Mouse (Mus musculus): ENCODE measurements at regions not wholly inside any gene's neighbourhood (a gene's known extent, or its start where the extent isn't known, plus 50 kb on each side); places are given as distances from the start of the nearest gene placed in this dataset.

DNA sequence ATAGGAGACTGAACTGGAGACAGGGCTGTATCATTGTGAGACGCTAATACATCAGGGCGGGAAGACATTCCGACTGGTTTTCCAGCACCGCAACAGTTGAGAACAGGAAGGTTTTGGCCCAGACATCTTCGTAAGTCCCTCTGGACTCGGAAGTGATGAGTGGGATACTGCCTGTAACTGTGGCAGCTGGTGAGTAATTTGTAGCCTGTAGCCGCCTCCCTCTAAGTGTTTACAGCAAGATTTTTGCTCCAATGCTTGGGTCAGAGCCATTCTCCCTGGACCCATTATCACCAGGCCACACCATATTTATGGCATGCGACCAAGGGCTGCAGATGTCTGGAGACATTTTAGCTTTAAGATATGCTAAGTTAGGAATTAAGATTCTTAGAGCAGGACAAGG, 351.5 kb downstream of the Etnk1 start:
- no peak for DNase-seq (ENCODE audit: low spot score in 2 of 2)
- intact Hi-C loops (cut with DNase I), result no loop called here

DNA sequence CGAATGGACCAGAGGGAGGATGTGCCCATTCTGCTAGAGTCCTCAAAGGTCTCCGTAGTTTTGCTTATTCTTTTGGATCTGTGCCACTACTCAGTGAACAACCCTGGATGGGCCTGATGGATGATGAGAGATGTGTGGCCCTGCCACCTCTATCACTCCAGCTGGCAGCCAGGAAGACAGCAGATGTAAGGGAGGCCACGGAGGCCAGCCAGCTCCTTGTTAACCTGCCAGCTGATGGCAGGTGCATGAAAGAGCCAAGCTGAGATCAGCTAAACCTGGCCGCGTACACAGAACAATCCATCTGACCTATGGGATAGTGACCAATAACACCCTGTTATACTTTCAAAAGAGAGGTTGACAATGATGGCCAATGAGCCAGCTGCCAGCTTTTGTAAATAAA, 352.6 kb downstream of the Etnk1 start:
- DNase-seq (ENCODE audit: low spot score in 2 of 2), result no peak
- intact Hi-C loops (cut with DNase I), result no loop called here

DNA sequence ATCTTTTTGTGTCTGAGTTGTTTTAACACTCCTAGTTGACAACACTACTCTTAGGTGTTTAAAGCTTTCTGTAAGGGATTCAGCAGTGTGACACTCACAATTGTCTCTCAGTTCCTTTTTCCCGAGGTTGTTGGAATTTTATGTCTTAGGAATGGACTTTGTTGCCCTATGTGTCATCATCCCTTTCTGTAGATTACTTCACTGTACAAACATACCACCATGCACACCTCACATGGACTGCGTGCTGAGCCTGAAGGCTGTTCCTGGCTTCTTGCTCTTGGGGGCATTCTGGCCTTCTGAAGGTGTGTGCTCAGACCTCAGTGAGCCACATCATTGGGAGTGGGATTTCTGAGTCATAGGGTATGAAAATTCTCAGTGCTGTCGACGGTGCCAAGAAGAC, 358.1 kb downstream of the Etnk1 start:
- intact Hi-C loops (cut with DNase I), result no loop called here

DNA sequence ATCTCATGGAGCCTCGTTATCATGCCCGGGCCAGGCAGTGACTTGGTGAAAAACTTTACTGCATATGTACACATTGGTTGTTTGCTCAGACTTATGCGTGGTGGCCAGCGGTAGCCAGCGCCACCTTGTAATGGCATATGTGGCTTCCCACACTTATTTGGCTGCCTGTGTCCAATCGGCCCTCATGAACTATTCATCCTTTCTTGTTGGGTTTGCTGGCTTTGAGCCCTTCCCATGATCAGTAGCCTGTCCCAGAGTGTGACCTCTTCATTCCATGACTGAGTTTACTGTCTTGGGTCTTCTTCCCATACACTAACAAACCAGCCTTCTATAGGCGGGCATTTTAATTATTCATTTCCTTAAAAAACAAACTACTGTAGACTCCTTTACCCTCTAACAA, 361.9 kb downstream of the Etnk1 start:
- no peak for DNase-seq (ENCODE audit: low spot score in 2 of 2)

More for the DNA sequence above, 358.1 kb downstream of the Etnk1 start:
- DNase-seq (ENCODE audit: low spot score in 2 of 2), result no peak

DNA sequence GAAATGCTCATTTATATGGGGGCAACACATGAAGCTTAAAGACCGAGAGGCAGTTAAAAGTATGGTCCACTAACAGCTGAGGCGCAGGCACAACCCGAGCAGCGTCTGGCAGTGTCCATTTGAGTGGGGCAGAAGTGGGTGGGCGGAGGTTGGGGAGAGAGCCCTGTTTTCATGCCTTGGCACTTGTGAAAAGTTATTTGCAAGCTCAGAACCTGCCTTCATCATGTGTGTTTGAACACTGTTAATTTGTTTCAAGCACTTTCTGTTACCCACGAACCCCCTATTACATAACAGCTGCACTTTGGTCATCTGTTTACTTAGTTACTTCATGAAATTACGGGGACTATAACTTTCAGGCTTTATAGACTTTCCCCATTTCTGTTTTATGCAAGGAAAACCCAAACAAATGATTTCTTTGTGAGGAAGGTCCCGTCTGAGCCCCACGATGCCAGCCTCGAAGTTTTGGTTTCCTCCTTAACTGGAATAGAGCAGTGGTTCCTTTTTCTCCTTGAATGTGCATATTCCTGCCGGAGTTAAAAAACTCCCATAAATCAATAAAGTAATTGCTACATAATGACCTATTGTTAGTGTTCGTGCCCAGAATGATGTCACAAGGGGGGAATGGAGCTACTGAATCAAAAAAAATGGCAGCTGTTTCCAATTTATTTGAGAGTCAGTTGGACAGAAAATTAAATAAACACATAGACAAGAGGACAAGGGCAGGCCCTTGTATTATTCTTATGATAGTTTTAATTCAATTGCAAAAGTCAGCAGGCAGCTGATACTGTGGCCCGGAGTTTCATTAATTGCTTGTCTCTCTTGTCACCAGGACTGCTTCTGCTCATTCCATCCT, 363.6 kb downstream of the Etnk1 start:
- intact Hi-C loops (cut with DNase I), result no loop called here
- DNase-seq (ENCODE audit: low spot score in 2 of 2), result no peak

More for the DNA sequence above, 361.9 kb downstream of the Etnk1 start:
- intact Hi-C loops (cut with DNase I), result no loop called here

DNA sequence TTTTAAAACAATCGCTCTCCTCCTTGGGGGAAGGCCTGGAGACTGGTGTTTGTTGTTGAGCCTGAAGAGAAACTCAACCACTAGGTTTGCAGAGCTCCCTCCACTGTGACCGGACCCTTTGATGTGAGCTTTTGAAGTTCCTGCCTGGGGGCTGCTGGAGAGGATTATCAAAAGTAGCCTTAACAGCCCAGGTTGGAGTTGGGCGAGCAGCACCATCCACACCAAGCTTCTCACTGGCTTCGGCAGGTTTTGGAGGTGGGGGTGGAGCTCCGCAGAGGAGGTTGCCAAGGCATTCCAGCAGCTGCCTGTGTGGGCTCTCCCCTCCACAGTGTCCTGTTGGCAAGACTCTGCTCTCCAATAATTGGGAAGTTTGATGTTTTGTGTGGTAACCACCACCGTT, 364.5 kb downstream of the Etnk1 start:
- intact Hi-C loops (cut with DNase I), result no loop called here
- peak in 1 of 2 experiments; percentile 37 for DNase-seq (ENCODE audit: low spot score in 2 of 2)

DNA sequence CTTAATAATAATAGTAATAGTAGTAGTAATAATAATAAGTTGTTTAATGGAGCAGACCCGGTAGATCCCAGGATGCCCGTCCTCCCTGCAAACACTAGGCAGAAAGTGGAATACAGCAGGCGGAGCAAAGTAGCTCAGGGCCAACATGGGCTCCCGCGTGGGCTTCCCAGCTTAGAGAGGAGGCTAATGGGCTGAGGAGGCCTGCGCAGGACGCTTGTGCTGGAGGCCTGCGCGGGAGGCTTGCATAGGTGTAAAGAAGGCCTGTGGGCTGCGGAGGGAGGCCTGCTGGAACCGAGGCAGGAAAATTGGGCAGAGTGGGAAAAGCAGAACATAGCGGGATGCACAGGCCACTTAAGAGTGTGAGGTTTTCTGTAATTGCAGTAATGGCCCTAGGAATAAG, 365.4 kb downstream of the Etnk1 start:
- DNase-seq (ENCODE audit: low spot score in 2 of 2), result no peak
- intact Hi-C loops (cut with DNase I), result no loop called here

DNA sequence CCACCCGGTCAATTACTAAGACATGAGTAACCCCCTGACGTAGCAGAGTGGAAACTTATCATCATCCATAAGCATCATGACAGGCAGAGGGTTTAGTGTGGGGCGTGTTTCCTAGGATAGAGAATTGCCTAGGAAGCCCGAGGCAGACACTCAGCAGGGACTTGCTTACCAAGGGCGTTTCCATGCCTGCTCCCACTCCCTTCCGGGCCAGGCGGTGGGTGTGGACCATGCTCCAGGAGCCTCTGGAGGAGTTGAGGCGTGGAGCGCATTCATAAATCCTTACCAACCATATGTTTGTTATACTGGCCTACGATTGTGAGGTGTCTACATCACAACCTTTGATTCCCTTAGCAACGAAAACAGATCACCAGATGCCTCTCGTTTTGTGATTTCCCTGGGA, 368.2 kb downstream of the Etnk1 start:
- DNase-seq (ENCODE audit: low spot score in 2 of 2), result peak; percentile 31 to 63
- intact Hi-C loops (cut with DNase I), result no loop called here

DNA sequence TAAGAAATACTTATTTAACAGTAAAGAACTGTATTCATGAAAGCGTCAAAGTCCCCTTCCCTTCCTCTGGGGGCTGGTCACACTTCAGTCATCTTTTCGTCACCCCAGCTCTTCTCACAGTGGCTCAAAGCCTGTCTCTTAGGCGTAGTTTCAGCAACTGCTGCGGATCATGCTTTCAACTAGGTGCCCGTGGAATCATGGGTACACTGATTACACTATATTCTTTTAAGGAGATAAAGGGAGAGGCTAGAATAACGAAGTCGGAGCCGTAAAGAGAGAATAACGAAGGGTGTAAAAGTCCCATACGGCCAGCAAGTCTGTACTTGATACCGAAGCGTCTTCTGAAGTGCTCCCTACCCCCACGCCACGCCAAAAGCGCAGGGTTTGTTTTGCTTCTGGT, 368.7 kb downstream of the Etnk1 start:
- intact Hi-C loops (cut with DNase I), result no loop called here
- peak in 1 of 2 experiments; percentile 51 for DNase-seq (ENCODE audit: low spot score in 2 of 2)

DNA sequence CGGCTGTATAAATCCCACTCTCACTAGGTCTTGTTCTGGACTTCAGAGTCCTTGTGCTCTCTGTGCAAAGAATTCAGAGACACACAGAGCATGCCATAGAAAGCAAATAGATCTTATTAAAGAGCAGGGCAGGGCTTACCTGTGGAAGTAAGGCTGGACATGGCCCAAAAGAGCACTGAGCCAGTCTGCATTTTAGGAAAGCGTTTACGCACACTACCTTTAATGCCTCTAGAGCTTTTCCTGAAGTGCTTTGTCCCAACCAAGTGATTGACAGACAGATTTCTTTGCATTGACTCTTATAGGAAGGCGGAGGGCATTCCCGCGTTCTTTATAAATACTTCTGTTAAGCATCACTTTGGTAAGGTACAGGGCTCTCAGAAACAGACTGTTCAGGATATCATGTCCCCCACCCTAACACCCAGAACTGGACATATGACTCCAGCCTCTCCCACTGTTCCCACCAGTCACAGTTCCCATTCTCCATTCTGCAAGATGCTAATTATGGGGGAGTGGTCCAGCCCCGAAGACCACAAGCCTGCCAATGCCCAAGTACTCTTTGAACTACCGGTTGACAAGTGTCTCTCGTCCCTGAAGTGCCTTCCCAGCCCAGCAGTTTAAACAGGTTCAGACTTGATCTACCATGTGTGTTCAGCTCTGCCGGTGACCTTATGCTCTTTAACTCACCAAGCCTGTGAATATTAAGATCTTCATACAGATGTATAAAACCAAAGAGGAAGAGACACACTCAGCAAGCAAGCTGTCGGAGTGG, 369.7 kb downstream of the Etnk1 start:
- intact Hi-C loops (cut with DNase I), result no loop called here
- no peak for DNase-seq (ENCODE audit: low spot score in 2 of 2)

DNA sequence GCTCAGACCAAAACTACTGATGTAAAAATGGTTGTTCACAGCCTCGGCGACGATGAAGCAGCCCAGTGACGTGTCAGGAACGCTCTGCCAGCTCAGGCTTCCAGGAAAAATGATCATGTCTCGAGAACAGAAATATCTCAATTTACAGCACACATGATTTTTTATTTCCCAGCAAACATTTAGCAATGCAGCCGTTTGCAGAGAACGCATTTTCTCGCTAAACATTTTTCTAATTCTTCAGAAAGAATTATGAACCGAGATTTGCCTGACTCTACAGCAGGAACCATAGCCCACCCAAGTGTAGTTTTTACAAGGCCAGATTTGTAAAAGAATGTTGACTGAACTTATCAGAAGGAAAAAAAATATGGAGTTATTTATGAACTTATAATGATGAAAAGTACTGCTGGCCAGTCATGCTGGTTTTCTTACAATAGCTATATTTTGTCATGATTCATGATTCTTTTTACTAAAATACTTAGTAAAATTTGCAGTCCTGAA, 380.4 kb downstream of the Etnk1 start:
- intact Hi-C loops (cut with DNase I), result no loop called here
- peak in 1 of 2 experiments; percentile 39 for DNase-seq (ENCODE audit: low spot score in 2 of 2)

DNA sequence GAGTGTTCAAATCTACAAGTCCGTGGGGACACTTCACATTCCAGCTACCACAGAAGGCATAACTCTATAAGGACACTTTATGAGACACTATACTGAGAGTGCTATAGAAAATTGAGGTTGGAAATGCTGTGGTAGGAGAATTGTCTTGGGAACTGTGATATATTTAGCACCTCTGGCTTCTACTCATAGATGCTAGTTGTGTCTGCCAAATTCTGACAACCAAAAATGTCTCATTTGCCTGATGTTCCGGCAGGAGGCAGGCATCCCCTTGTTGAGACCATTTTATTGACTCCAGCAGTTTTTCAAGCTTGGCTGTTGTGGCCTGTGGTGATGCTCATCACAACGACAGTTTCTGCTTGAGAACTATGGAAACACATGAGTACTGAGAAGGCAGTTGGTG, 387.9 kb downstream of the Etnk1 start:
- intact Hi-C loops (cut with DNase I), result no loop called here
- peak; percentile 21 to 82 for DNase-seq (ENCODE audit: low spot score in 2 of 2)

DNA sequence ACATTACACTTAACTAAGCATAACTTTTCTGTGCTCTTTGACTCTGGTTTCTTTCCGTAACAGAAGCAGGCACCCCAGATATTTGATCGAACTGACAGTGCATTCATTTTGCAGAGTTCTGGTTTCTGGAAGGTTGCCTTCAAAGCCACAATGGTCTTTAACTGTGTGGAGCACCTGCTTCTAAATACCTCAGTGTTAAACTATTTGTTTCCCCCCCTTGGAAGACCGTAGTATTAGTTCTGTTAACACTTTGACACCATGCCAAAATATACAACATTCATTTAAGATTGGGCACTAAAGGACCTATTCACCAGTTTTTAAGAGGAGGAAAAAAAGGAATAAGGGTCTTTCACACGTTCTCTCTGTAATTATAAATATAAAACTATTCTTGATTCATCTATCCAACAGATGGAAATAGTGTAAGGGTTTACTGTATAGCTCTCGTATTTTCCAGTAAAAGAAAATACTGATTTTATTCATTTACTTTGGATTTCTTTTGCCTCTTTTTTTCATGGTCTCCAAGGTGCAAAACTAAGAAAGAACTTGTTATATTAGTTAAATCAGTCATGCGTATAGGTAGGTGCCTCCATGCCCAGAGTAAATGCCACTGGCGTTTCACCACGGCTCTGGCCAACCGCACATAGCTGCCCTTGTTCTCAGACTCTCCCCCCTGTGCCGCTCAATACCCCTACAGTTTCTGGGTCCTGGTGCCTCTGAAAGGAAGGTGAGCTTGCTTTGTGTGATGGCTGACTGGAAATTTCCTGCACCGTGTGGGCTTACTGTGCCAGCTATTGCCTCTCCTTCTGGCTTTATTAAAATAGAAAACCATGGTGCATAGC, 391.2 kb downstream of the Etnk1 start:
- intact Hi-C loops (cut with DNase I), result no loop called here
- DNase-seq (ENCODE audit: low spot score in 2 of 2), result no peak

DNA sequence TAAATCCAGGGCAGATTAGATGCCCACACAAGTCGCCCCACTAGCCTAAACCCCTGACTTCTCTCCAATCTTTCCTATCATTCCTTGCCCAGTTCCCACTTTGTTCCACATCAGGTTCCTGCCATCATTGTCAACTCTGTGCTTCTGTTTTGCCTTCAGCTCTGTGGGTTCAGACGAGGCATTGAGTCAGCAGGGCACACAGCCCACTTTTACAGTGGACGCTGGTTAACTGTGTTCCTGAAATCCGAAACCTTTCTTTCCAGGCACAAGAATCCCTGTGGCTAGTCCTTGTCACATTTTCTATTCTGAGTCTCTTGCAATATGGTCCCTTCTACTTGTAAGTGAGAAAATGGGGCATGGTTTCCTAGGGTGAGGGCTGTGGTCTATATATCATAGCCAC, 392.3 kb downstream of the Etnk1 start:
- intact Hi-C loops (cut with DNase I), result no loop called here
- DNase-seq (ENCODE audit: low spot score in 2 of 2), result no peak

DNA sequence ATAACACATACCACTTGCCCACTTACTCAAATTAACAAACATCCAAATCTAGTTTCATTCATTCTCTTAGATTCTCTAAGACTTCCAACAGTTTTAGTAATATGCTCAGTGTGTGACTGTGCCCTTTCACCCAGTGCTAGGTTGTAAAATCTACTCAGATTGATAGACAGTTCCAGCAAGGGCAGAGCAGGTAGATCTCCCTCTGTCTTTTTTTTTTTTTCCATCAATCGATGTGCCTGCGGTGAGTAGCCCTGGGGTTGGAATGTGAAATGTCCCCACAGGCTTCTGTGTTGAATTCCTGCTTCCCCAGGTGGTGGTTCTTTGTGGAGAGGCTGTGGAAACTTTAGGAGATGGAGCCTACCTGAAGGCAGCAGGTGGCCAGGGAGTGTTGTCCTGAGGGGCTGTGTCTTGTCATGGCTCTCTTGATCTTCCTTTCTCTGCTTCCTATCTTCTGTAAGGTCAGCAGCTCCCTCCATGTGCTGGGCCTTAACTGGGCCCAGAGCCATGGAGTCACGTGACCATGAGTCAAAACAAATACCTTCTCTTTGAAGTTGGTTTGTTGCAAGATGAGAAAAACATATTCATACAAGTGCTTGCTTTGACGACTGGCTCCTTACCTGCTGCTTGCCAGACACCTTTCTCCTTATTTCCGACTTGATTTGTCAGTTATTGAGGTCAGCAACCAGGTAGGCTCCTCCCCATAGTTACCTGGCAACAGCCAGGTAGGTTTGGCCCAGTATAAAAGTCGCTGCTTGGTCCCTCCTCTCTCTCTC, 394.5 kb downstream of the Etnk1 start:
- no peak for DNase-seq (ENCODE audit: low spot score in 2 of 2)
- intact Hi-C loops (cut with DNase I), result no loop called here

DNA sequence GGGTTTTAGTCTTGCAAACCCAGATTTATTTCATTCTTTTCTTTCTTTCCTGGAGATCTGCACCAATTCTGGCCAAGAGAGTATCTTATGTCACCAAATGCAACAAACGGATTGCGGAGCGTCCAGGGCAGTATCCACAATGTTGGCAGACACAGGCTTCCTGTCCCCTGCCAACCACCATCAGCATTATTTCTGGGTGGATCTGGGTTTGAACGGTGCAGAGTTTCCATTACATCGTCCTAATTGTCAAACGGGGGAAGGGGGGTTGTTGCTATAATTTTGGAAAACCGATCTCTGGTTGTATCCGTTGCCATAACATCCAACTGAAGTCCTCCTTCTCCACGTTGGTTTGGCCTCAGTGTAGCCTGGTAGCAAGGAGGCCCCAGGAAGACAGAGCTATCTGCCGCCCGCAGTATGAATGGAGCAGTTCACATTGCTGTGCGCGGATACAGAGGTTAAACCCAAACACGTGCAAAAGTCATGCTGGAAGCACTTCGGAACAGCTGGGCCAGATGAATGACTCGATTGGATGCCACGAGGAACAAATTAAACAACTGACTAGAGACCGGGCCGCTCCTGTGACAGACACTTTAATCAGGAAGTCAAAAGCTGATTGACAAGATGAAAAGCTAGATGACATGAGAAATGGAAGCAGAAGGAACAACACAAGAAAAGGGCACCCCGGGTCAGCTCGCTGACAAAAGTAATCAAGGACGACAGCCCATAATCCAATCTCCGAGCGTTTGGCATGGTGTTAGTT, 404.5 kb downstream of the Etnk1 start:
- intact Hi-C loops (cut with DNase I), result no loop called here
- no peak for DNase-seq (ENCODE audit: low spot score in 2 of 2)

DNA sequence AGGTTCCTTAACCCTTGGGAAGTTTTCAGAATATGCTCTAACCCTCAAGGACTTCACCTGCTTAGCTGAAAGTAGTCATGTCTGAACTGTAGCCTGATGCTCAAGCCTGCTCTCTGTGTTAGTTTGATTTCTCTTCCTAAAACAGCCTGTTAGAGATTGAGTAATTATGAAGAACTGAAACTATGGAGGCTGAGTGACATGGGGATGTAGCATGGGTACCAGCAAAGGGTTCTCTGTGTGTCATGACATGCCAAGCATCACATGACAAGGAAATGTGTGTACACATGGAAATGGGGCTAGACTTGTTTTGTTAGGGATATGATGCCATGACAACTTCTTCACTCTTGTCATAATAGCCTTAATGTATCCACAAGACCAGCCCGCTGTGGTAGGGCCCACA, 412.2 kb downstream of the Etnk1 start:
- DNase-seq (ENCODE audit: low spot score in 2 of 2), result no peak

DNA sequence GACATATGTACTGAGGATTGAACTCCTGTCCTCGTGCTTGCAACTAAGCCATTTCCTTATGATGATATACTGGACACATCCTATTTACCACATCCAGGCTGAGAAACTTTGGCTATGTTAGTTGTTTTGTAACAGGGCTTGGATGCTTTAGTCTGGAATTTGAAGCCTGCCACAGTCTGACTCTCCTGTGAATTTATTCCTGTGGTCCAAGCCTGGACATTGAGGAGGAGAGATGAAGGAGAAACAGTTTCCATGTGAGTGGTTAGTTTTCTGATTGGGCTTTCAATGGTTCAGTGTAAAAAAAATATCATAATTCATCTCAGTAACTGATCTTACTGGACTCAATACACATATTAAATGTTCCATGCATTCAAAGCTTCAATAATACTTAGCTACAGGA, 422.6 kb downstream of the Etnk1 start:
- intact Hi-C loops (cut with DNase I), result no loop called here
- no peak for DNase-seq (ENCODE audit: low spot score in 2 of 2)

More for the DNA sequence above, 412.2 kb downstream of the Etnk1 start:
- intact Hi-C loops (cut with DNase I), result no loop called here

DNA sequence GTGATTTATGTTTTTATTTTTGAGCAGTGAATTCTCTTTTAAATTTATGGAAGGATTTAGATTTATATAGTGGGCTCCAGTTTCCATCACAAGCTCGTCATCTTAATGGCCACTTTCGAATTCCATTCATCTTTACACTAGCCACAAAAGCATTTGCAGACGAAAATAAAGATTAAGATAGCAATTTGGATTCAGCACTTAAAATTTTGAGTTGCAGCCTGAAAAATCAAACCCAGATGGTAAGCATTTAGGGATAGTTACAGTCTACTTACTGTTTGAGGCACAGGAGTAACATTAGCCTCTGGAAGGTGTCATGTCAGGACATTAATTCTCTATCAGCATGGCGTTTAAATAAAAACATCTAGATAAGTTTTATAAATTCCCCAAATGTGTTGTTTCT, 423.2 kb downstream of the Etnk1 start:
- DNase-seq (ENCODE audit: low spot score in 2 of 2), result no peak
- intact Hi-C loops (cut with DNase I), result no loop called here
